Mouse (Mus musculus) Patski (cell line): ENCODE measurements at regions not wholly inside any gene's neighbourhood (a gene's known extent, or its start where the extent isn't known, plus 50 kb on each side); places are given as distances from the start of the nearest gene placed in this dataset.

Source experiments
- ATAC-seq: fragments of 100-300 bp; one replicate; pipeline ENCODE4 v1.8.0; 2021
- CTCF ChIA-PET: fragments of 350-600 bp; sonication (Branson Sonifier 250); formaldehyde crosslinking; loops from one replicate; lab custom pipeline; 2022; ENCODE audit warnings: inconsistent platforms; lab: Charles Lee
- POLR2A ChIA-PET: fragments of 350-600 bp; sonication (Branson Sonifier 250); formaldehyde crosslinking; loops from one replicate; lab custom pipeline; 2022; ENCODE audit warnings: antibody characterized with exemption, inconsistent platforms; lab: Charles Lee
- DNase-seq: peaks from one replicate; pipeline ENCODE4 v3.0.0-alpha.2; 2011; ENCODE audit warnings: low read depth, low spot score
- H3K27me3 ChIP-seq: fragments of 371-371 bp; one replicate; pipeline ENCODE4 v1.5.1; 2021
- CTCF ChIP-seq: fragments of 100-300 bp; IDR thresholded peaks from one replicate; pipeline ENCODE4 v1.5.1; 2021
- in situ Hi-C: fragments of 300-500 bp; cut with MboI; formaldehyde crosslinking; loops from 3 replicates; pipeline ENCODE4 v1.11.1; 2018; ENCODE audit warnings: low pct_unique_long_range_greater_than_20kb, mixed read lengths

GRCm38 (mm10) chrX:11487876-11488275 is 160.3 kb downstream of the H2al1j start:
- H3K27me3 ChIP-seq = peaks cover 11% of the 10 kb centered on the region
- DNase-seq (no peak), ATAC-seq (no peak)
- in situ Hi-C loops = no loop called here
- ChIA-PET CTCF (no interaction called here), POLR2A (no interaction called here)
- no peak for TF ChIP-seq CTCF

- TF ChIP-seq CTCF = no peak
These were observed 162.6 kb downstream of the H2al1j start for GRCm38 (mm10) chrX:11490146-11490693.

GRCm38 (mm10) chrX:11491235-11491634 is 163.6 kb downstream of the H2al1j start:
- ChIA-PET POLR2A (interaction anchor here (0.8 kb wide), 1 partner anchor 11 kb away, joined by 4 read pairs; no protein-coding TSS in a partner anchor), CTCF (no interaction called here)
- DNase-seq = no peak
- ATAC-seq = no peak
- H3K27me3 ChIP-seq = peaks cover 11% of the 10 kb centered on the region
- in situ Hi-C loops = no loop called here
- no peak for TF ChIP-seq CTCF

More at GRCm38 (mm10) chrX:11490146-11490693, 162.6 kb downstream of the H2al1j start:
- in situ Hi-C loops = no loop called here
- H3K27me3 ChIP-seq = peaks cover 11% of the 10 kb centered on the region
- POLR2A ChIA-PET = no interaction called here
- DNase-seq = peak; percentile 37
- CTCF ChIA-PET = interaction anchor here (1.2 kb wide), 1 partner anchor 76 kb away, joined by 3 read pairs; no protein-coding TSS in a partner anchor
- peak; percentile 76 for ATAC-seq

- ChIA-PET CTCF (no interaction called here), POLR2A (interaction anchor here (0.8 kb wide), 1 partner anchor 10 kb away, joined by 4 read pairs; no protein-coding TSS in a partner anchor)
- no peak for ATAC-seq
These were observed 164.2 kb downstream of the H2al1j start for GRCm38 (mm10) chrX:11491676-11492391.

GRCm38 (mm10) chrX:11493526-11494245 is 166.1 kb downstream of the H2al1j start:
- peaks cover 8% of the 10 kb centered on the region for H3K27me3 ChIP-seq
- ATAC-seq = no peak
- in situ Hi-C loops = no loop called here
- no peak for TF ChIP-seq CTCF
- no peak for DNase-seq
- POLR2A ChIA-PET = no interaction called here
- CTCF ChIA-PET = no interaction called here

More at GRCm38 (mm10) chrX:11491676-11492391, 164.2 kb downstream of the H2al1j start:
- in situ Hi-C loops = no loop called here
- DNase-seq = no peak
- H3K27me3 ChIP-seq = peaks cover 11% of the 10 kb centered on the region
- no peak for TF ChIP-seq CTCF

GRCm38 (mm10) chrX:11494246-11494630 is 166.6 kb downstream of the H2al1j start:
- ChIA-PET CTCF (no interaction called here), POLR2A (no interaction called here)
- H3K27me3 ChIP-seq = peaks cover 6% of the 10 kb centered on the region
- DNase-seq (no peak), ATAC-seq (no peak)
- TF ChIP-seq CTCF = no peak
- in situ Hi-C loops = no loop called here

GRCm38 (mm10) chrX:11512439-11512838 is 184.8 kb downstream of the H2al1j start:
- ChIA-PET CTCF (no interaction called here), POLR2A (no interaction called here)
- TF ChIP-seq CTCF = no peak
- no peak for ATAC-seq
- DNase-seq = no peak
- in situ Hi-C loops = no loop called here
- peaks cover 3% of the 10 kb centered on the region for H3K27me3 ChIP-seq

GRCm38 (mm10) chrX:11512928-11513327 is 185.3 kb downstream of the H2al1j start:
- DNase-seq (no peak), ATAC-seq (no peak)
- no peak for TF ChIP-seq CTCF
- CTCF ChIA-PET = no interaction called here
- peaks cover 3% of the 10 kb centered on the region for H3K27me3 ChIP-seq
- POLR2A ChIA-PET = no interaction called here
- in situ Hi-C loops = no loop called here

GRCm38 (mm10) chrX:11523791-11524190 is 196.2 kb downstream of the H2al1j start:
- TF ChIP-seq CTCF = no peak
- no peak for DNase-seq
- CTCF ChIA-PET = no interaction called here
- POLR2A ChIA-PET = no interaction called here
- peaks cover 4% of the 10 kb centered on the region for H3K27me3 ChIP-seq
- ATAC-seq = no peak
- in situ Hi-C loops = no loop called here

- in situ Hi-C loops = no loop called here
- DNase-seq (no peak), ATAC-seq (no peak)
- ChIA-PET CTCF (no interaction called here), POLR2A (no interaction called here)
- TF ChIP-seq CTCF = no peak
- peaks cover 4% of the 10 kb centered on the region for H3K27me3 ChIP-seq
These were observed 197.7 kb downstream of the H2al1j start for GRCm38 (mm10) chrX:11525326-11525725.

GRCm38 (mm10) chrX:11528589-11528988 is 201.0 kb downstream of the H2al1j start:
- ATAC-seq (peak; percentile 26), DNase-seq (peak; percentile 27)
- CTCF ChIA-PET = interaction anchor here (1.3 kb wide), 1 partner anchor 724 kb away, joined by 4 read pairs; no protein-coding TSS in a partner anchor
- TF ChIP-seq CTCF = no peak
- H3K27me3 ChIP-seq = peaks cover 4% of the 10 kb centered on the region
- in situ Hi-C loops = no loop called here
- POLR2A ChIA-PET = no interaction called here
